Mouse (Mus musculus): Measurements from ENCODE around the gene Ptk7. TPM values are rescaled to one million over a fixed set of nuclear protein-coding genes. Genes with fewer than 3 reads are reported as not detected.

Gene Ptk7
- 19.6 and 20.0 TPM in 2 replicates for polyA plus RNA-seq (2014; fragmentation: Nextera tagmentation; extraction: Ambion mirVana)

DNA sequence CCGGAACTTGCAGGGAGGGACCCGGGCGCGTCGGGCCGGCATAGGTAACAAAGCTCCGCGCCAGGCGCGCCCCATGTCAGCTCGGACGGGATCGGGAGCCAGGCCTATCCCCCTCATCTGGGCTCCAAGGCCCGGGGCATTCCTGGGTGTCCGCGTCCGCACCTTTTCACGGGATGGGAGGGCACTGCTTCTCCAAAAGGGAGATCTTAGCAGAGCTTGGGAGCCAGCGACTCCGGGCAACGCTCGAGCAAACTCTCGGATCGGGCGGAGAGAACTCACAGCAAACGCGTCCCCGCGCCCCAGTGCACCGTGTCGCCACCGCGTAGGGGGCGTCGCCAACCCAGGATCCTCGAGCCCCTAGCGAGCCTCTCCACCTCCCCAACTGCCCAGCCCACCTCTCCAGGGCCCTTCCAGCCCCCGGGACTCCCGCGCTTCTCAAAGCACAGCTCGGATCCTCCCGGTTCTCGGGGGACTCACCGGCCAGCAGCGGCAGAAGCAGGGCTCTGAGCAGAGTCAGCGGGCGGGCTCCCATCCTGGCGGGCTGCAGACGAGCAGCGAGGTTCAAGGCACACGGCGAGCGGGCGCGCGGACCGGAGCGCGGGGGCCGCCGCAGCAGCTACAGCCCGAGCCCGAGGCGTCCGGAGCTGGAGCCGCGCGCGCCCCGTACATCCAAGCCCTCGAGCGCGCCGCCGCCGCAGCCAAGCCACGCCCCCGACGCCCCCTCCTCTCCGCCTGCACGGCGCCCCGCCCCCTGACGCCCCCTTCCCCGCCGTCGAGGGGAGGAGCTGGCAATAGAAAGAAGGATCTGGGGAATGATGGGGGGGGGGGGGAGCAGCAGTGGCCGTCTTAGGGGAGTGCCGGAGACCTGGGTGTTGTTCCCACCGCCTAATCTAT lies at the start of gene Ptk7:
TSS of gene Ptk7 (minus strand) at position 714 of the 894 bp plus-strand sequence.
- ATAC-seq (ENCODE audit: low FRiP score, low TSS enrichment) (peak; percentile 86), DNase-seq (peak; percentile 95)
- Histone ChIP-seq H3K9ac (replicated peaks; ENCODE audit: low read length) (peak within 1 kb of the TSS; percentile 91), H3K27ac (replicated peaks; ENCODE audit: low read depth, low read length) (peak within 1 kb of the TSS; percentile 89), H3K27me3 (ENCODE audit: control insufficient read depth, insufficient read depth, low read length) (no peaks in the 10 kb centered on the region), H3K9me3 (ENCODE audit: control insufficient read depth, low read length) (no peaks in the 10 kb centered on the region), H3K4me2 (ENCODE audit: low read length) (peak within 1 kb of the TSS; percentile 78), H3K4me3 (replicated peaks; ENCODE audit: low read depth, low read length) (peak within 1 kb of the TSS; percentile 93), H3K36me3 (ENCODE audit: control insufficient read depth, insufficient read depth, low read length) (peaks cover 36% of the 10 kb centered on the region), H3K4me1 (ENCODE audit: control insufficient read depth, insufficient read depth, low read length) (peaks cover 33% of the 10 kb centered on the region)
- under 1% methylated on average over 87 of the region's 90 CpGs for WGBS

DNA sequence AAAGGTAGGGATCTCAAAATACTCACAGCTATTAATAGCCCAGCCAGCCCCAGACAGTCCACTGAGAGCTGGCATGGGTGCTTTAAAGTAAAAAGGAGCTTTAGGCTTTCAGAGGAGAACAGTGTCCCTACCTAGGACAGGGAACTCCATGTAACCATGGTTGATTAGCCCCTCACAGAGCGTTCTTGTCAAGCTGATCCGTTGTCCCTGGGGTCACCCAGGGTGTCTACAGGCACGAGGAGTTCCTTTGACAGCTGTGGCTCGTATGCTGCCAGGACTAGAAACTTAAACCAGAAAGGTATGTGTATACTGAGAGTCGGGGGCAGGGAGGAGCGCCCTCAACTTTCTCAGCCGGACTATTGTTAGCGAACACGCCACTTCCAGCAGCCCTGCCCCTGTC lies 49.6 kb upstream of the Ptk7 start:
- Histone ChIP-seq H3K27ac (replicated peaks; ENCODE audit: low read depth, low read length) (no peak overlapping the region), H3K4me3 (replicated peaks; ENCODE audit: low read depth, low read length) (peak overlapping the region; percentile 82; the same call in 1 of the 2 replicates), H3K4me1 (ENCODE audit: control insufficient read depth, insufficient read depth, low read length) (peaks cover 25% of the 10 kb centered on the region), H3K9ac (replicated peaks; ENCODE audit: low read length) (peak overlapping the region; percentile 69; the same call in 1 of the 2 replicates), H3K4me2 (ENCODE audit: low read length) (peak overlapping the region; percentile 76), H3K36me3 (ENCODE audit: control insufficient read depth, insufficient read depth, low read length) (peaks cover 49% of the 10 kb centered on the region), H3K9me3 (ENCODE audit: control insufficient read depth, low read length) (no peaks in the 10 kb centered on the region), H3K27me3 (ENCODE audit: control insufficient read depth, insufficient read depth, low read length) (no peaks in the 10 kb centered on the region)
- ATAC-seq (ENCODE audit: low FRiP score, low TSS enrichment) (no peak), DNase-seq (no peak)
- 71% methylated on average over 9 of the region's 9 CpGs for WGBS

DNA sequence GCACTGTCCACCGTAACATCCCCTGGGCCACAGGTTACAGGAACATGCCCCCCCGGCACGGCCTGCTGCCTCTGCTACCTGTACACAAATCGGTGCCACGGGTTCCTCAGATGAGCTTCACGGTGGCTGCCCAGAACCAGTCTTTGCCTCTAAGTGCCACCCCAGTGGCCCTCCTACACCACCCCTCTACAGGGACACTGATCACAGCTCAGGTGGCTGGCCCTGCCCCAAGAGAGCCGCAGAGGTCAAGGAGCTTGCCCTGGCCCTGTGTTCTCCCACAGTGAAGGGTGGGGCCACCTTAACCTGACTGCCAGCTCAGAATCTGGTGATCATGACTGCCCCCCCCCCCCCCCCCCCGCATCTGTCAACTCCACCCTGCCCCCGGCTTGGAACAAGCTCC lies 49.1 kb upstream of the Ptk7 start, which contains the start of gene Mea1:
TSS of gene Mea1 (plus strand) at position 378 of the 400 bp plus-strand sequence.
- Histone ChIP-seq H3K27ac (replicated peaks; ENCODE audit: low read depth, low read length) (no peak within 1 kb of the TSS), H3K4me1 (ENCODE audit: control insufficient read depth, insufficient read depth, low read length) (peaks cover 29% of the 10 kb centered on the region), H3K27me3 (ENCODE audit: control insufficient read depth, insufficient read depth, low read length) (no peaks in the 10 kb centered on the region), H3K9me3 (ENCODE audit: control insufficient read depth, low read length) (no peaks in the 10 kb centered on the region), H3K4me2 (ENCODE audit: low read length) (peak within 1 kb of the TSS; percentile 76), H3K4me3 (replicated peaks; ENCODE audit: low read depth, low read length) (peak within 1 kb of the TSS; percentile 82), H3K36me3 (ENCODE audit: control insufficient read depth, insufficient read depth, low read length) (peaks cover 44% of the 10 kb centered on the region), H3K9ac (replicated peaks; ENCODE audit: low read length) (peak within 1 kb of the TSS; percentile 69)
- 93% methylated on average over 9 of the region's 9 CpGs for WGBS
- no peak for ATAC-seq (ENCODE audit: low FRiP score, low TSS enrichment)
- no peak for DNase-seq

DNA sequence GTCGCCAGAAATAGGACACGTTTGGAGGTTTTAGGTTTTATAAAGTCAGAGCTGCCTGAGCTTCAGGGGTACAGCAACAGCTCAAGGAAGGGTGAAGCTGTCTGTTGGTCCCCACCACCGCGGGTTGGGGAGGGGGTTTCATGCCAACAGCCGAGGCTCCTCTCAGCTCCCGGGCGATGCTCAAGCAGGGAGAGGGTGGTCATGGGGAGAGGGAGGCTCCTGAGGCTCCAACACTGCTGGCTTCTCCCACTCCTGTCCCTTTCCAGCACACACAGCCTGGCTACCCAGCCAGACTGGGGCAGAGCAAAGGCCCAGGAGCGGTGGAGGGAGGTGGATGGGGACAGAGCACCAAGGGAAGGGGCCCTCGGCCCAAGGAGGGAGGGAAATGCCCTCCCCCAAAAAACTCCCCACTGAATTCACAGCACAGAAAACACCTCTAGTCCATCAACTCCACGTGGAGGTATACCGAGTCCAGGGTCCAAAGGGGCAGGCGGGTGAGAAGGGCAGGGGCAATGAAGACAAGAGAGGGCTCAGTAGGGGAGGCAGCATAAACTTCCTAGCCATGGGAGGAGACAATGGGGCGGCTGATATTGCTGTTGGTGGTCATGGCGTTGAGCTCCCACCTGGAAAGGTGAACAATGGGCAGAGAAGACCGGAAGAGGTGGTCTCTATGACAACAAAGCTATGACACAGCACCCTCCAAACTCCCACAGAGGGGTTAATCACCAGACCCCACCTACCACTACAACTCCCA lies 45.4 kb upstream of the Ptk7 start:
- Histone ChIP-seq H3K4me2 (ENCODE audit: low read length) (peak overlapping the region; percentile 94), H3K9ac (replicated peaks; ENCODE audit: low read length) (peak overlapping the region; percentile 64; the same call in 1 of the 2 replicates), H3K9me3 (ENCODE audit: control insufficient read depth, low read length) (no peaks in the 10 kb centered on the region), H3K27me3 (ENCODE audit: control insufficient read depth, insufficient read depth, low read length) (no peaks in the 10 kb centered on the region), H3K36me3 (ENCODE audit: control insufficient read depth, insufficient read depth, low read length) (peaks cover 50% of the 10 kb centered on the region), H3K4me3 (replicated peaks; ENCODE audit: low read depth, low read length) (peak overlapping the region; percentile 79), H3K27ac (replicated peaks; ENCODE audit: low read depth, low read length) (peak overlapping the region; percentile 67), H3K4me1 (ENCODE audit: control insufficient read depth, insufficient read depth, low read length) (peaks cover 26% of the 10 kb centered on the region)
- 16% methylated on average over 15 of the region's 15 CpGs for WGBS
- no peak for DNase-seq
- peak; percentile 39 for ATAC-seq (ENCODE audit: low FRiP score, low TSS enrichment)

DNA sequence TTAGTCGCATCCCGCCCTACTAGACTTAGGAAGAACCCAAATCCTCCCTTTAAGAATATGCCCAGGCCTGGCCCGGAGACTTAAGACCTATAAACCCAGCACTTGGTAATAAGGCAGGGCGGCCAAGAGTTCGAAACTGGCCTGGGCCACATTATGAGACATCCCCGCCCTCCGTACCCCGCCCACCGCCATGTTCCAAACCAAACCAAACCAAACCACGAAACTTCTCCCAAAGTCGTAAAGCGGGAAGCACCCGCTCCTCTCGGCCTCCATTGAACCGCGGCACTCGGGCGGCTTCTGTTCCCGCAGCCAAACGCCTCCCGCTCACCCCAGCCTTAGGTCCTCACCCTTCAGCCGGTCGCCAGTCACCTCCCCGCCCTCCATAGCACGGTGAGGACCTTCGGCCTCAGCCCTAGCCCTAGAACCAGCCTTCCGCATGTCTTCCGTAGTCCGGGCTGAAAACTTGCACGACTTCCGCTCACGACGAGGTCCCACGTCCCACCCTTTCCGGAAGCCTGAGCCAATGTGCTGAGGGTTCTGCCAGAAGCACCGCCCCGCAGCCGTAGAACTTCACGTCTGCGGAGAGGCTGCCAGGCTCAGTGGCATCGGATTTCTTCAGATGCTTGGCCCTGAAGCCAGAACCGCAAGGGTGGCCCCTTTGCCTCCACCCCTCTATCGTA lies 44.7 kb upstream of the Ptk7 start, which contains the start of gene Rrp36:
TSS of gene Rrp36 (minus strand) at position 503 of the 680 bp plus-strand sequence.
- Histone ChIP-seq H3K4me3 (replicated peaks; ENCODE audit: low read depth, low read length) (peak within 1 kb of the TSS; percentile 79), H3K9ac (replicated peaks; ENCODE audit: low read length) (peak within 1 kb of the TSS; percentile 64), H3K27me3 (ENCODE audit: control insufficient read depth, insufficient read depth, low read length) (no peaks in the 10 kb centered on the region), H3K4me1 (ENCODE audit: control insufficient read depth, insufficient read depth, low read length) (peaks cover 18% of the 10 kb centered on the region), H3K36me3 (ENCODE audit: control insufficient read depth, insufficient read depth, low read length) (peaks cover 57% of the 10 kb centered on the region), H3K9me3 (ENCODE audit: control insufficient read depth, low read length) (no peaks in the 10 kb centered on the region), H3K4me2 (ENCODE audit: low read length) (peak within 1 kb of the TSS; percentile 94), H3K27ac (replicated peaks; ENCODE audit: low read depth, low read length) (peak within 1 kb of the TSS; percentile 67)
- DNase-seq (peak; percentile 95), ATAC-seq (ENCODE audit: low FRiP score, low TSS enrichment) (peak; percentile 89)
- 1% methylated on average over 43 of the region's 43 CpGs for WGBS

DNA sequence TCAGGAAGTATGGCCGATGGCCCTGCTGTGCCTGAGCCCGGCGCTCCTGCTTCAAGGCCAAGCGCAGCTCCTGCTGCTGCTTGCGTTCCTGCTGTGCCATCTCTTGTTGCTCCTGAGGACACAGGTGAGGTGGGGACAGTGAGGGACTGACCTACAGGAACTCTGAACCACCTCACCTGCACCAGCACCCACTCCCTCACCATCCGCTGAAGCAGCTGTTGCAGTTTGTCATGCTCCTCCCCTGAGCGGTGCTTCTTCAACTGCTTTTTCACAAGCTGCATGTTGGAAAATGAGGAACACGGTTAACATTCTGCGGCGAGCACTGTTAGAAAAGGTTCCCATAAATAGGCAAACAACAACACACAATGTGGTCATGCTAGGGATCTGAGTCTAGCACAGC lies 40.6 kb upstream of the Ptk7 start:
- DNase-seq (no peak), ATAC-seq (ENCODE audit: low FRiP score, low TSS enrichment) (no peak)
- peaks cover 15% of the 10 kb centered on the region for H3K4me1 ChIP-seq (ENCODE audit: control insufficient read depth, insufficient read depth, low read length)
- no peaks in the 10 kb centered on the region for H3K9me3 ChIP-seq (ENCODE audit: control insufficient read depth, low read length)
- H3K4me3 ChIP-seq (replicated peaks; ENCODE audit: low read depth, low read length): no peak overlapping the region
- no peak overlapping the region for H3K4me2 ChIP-seq (ENCODE audit: low read length)
- H3K27me3 ChIP-seq (ENCODE audit: control insufficient read depth, insufficient read depth, low read length): no peaks in the 10 kb centered on the region
- no peak overlapping the region for H3K9ac ChIP-seq (replicated peaks; ENCODE audit: low read length)
- H3K36me3 ChIP-seq (ENCODE audit: control insufficient read depth, insufficient read depth, low read length): peaks cover 52% of the 10 kb centered on the region
- H3K27ac ChIP-seq (replicated peaks; ENCODE audit: low read depth, low read length): no peak overlapping the region
- 95% methylated on average over 10 of the region's 10 CpGs for WGBS

DNA sequence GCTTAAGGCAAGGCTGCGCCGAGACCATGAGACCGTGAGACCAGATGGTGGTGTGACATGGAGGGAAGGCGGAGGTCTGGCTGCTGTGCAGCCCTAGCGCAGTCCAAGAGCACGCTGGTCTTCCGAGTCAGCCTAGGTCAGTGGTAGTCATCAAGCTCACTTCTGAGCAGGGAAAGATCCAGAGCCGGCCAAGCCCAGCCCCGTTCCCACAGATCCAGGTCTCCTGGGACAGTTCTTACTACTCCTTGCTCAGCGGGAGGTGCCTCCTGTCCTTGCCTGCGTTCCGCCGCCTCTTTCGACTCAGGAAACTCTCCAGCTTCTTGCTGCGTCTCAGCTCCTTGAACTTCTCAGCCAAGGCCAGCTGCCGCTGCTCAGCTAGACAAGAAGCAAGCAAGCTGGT lies 38.4 kb upstream of the Ptk7 start:
- H3K27ac ChIP-seq (replicated peaks; ENCODE audit: low read depth, low read length): no peak overlapping the region
- H3K9me3 ChIP-seq (ENCODE audit: control insufficient read depth, low read length): no peaks in the 10 kb centered on the region
- 92% methylated on average over 16 of the region's 16 CpGs for WGBS
- no peak overlapping the region for H3K9ac ChIP-seq (replicated peaks; ENCODE audit: low read length)
- ATAC-seq (ENCODE audit: low FRiP score, low TSS enrichment): no peak
- DNase-seq: no peak
- no peaks in the 10 kb centered on the region for H3K27me3 ChIP-seq (ENCODE audit: control insufficient read depth, insufficient read depth, low read length)
- H3K4me3 ChIP-seq (replicated peaks; ENCODE audit: low read depth, low read length): no peak overlapping the region
- H3K4me2 ChIP-seq (ENCODE audit: low read length): no peak overlapping the region
- H3K4me1 ChIP-seq (ENCODE audit: control insufficient read depth, insufficient read depth, low read length): no peaks in the 10 kb centered on the region
- peaks cover 70% of the 10 kb centered on the region for H3K36me3 ChIP-seq (ENCODE audit: control insufficient read depth, insufficient read depth, low read length)

DNA sequence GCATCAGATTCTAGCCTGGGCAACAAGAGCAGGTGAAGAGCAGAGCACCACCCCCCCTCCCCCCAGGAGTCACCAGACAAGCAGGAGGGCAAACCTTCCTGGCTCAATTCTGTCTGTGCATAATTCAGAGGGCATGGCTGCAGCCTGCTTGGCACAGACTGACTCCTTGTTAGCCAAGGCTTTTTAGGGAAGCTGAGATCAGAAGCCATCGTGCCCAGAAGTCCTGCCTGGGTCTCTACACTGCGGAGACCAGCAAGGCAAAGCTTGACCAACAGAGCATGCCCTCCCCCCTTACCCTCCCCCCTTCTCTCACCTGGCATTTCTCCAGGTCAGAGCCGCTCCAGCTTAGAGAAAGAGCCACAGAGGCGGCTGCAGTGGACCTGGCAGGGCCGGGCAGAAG lies 33.4 kb upstream of the Ptk7 start:
- Histone ChIP-seq H3K9me3 (ENCODE audit: control insufficient read depth, low read length) (no peaks in the 10 kb centered on the region), H3K4me3 (replicated peaks; ENCODE audit: low read depth, low read length) (no peak overlapping the region), H3K4me2 (ENCODE audit: low read length) (no peak overlapping the region), H3K36me3 (ENCODE audit: control insufficient read depth, insufficient read depth, low read length) (peaks cover 92% of the 10 kb centered on the region), H3K27me3 (ENCODE audit: control insufficient read depth, insufficient read depth, low read length) (no peaks in the 10 kb centered on the region), H3K9ac (replicated peaks; ENCODE audit: low read length) (no peak overlapping the region), H3K27ac (replicated peaks; ENCODE audit: low read depth, low read length) (no peak overlapping the region), H3K4me1 (ENCODE audit: control insufficient read depth, insufficient read depth, low read length) (no peaks in the 10 kb centered on the region)
- no peak for DNase-seq
- no peak for ATAC-seq (ENCODE audit: low FRiP score, low TSS enrichment)
- 87% methylated on average over 5 of the region's 5 CpGs for WGBS

Data from midbrain, embryonic 14.5 days (tissue).